Mouse (Mus musculus) heart, postnatal 0 days (tissue): ENCODE measurements at regions not wholly inside any gene's neighbourhood (a gene's known extent, or its start where the extent isn't known, plus 50 kb on each side); places are given as distances from the start of the nearest gene placed in this dataset.

Experiments used
- ATAC-seq: fragments of 200-750 bp; cut with Nextera tagmentation; 2 replicates; pipeline ENCODE4 v1.8.0; 2017; ENCODE audit warnings: low read depth, moderate number of reproducible peaks, moderate library complexity; ENCODE audit not compliant: insufficient read depth
- DNase-seq: peaks from one replicate; pipeline ENCODE4 v3.0.0-alpha.2; 2016; ENCODE audit warnings: low spot score
- H3K27ac ChIP-seq: fragments of 300-500 bp; sonication (generic); 2 replicates; pipeline ENCODE4 v1.5.1; 2014; ENCODE audit warnings: low read depth, mild to moderate bottlenecking
- H3K27me3 ChIP-seq: fragments of 300-500 bp; sonication (generic); 2 replicates; pipeline ENCODE4 v1.6.1; 2014; ENCODE audit warnings: low read length, mixed read lengths; ENCODE audit not compliant: control insufficient read depth, insufficient read depth
- H3K36me3 ChIP-seq: fragments of 300-500 bp; sonication (generic); replicated peaks from 2 replicates; pipeline ENCODE4 v1.6.1; 2014; ENCODE audit warnings: low read length, mixed read lengths; ENCODE audit not compliant: control insufficient read depth, insufficient read depth
- H3K4me1 ChIP-seq: fragments of 300-500 bp; sonication (generic); 2 replicates; pipeline ENCODE4 v1.6.1; 2014; ENCODE audit warnings: antibody characterized with exemption; ENCODE audit not compliant: control insufficient read depth, insufficient read depth
- H3K4me2 ChIP-seq: fragments of 300-500 bp; sonication (generic); 2 replicates; pipeline ENCODE4 v1.6.1; 2014; ENCODE audit warnings: low read depth, mild to moderate bottlenecking, low read length, moderate library complexity
- H3K4me3 ChIP-seq: fragments of 300-500 bp; sonication (generic); 2 replicates; pipeline ENCODE4 v1.5.1; 2014; ENCODE audit warnings: low read depth, low read length
- H3K9ac ChIP-seq: fragments of 300-500 bp; sonication (generic); replicated peaks from 2 replicates; pipeline ENCODE4 v1.6.1; 2014; ENCODE audit warnings: low read depth, low read length, mixed read lengths
- H3K9me3 ChIP-seq: fragments of 300-500 bp; sonication (generic); replicated peaks from 2 replicates; pipeline ENCODE4 v1.6.1; 2016; ENCODE audit warnings: low read length; ENCODE audit not compliant: control insufficient read depth
- CTCF ChIP-seq: IDR thresholded peaks from 2 replicates; pipeline ENCODE4 v1.5.1; 2016; ENCODE audit warnings: antibody characterized with exemption, control low read depth, low read depth
- EP300 ChIP-seq: IDR thresholded peaks from 2 replicates; pipeline ENCODE4 v1.6.1; 2016; ENCODE audit warnings: antibody characterized with exemption, low read depth
- WGBS: fragments of 180-500 bp; shearing (Covaris S2); extraction: QIAGEN DNeasy Blood & Tissue Kit; methylation state at CpG from one replicate; pipeline ENCODE4 v1.1.7; 2014; 5-methylcytosine and 5-hydroxymethylcytosine counted together

DNA sequence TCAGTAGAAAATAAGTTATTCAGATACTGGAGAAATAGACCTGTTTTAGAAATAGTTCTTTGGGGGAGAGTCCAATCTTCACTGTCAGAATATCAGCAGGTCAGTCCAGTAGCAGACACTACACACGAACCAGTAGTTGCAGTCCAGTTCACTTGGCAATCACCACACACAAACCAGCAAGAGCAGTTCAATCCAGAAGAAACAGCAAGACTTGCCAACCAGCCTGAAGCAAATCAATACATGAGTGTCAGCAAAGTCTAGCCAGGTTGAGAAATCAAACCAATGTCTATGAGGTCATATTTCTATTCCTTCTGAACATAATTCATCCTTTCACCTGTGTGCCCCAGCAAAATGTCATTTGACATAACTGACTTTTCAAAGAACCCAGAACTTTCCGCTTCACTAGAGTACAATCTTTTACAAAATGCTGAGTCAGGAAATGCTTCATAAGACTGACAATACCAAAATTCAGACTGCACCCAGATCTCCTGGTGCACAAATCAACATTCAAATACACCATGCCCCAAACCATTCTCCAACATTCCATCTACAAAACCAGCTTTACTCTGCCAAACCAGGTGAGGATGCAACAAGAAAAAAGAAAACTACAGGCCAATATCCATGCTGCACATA, 76.6 kb upstream of the Fhl2 start:
- Histone ChIP-seq H3K9ac (no peak overlapping the region), H3K27ac (no peak overlapping the region), H3K36me3 (no peaks in the 10 kb centered on the region), H3K27me3 (no peaks in the 10 kb centered on the region), H3K4me2 (no peak overlapping the region), H3K4me1 (no peaks in the 10 kb centered on the region), H3K9me3 (no peaks in the 10 kb centered on the region), H3K4me3 (no peak overlapping the region)
- WGBS: 72% methylated on average over 2 of the region's 2 CpGs
- no peak for DNase-seq
- no peak for TF ChIP-seq CTCF
- no peak for TF ChIP-seq EP300
- no peak for ATAC-seq

- Histone ChIP-seq H3K36me3 (no peaks in the 10 kb centered on the region), H3K9ac (no peak overlapping the region), H3K27me3 (no peaks in the 10 kb centered on the region), H3K27ac (no peak overlapping the region), H3K4me2 (no peak overlapping the region), H3K4me1 (no peaks in the 10 kb centered on the region), H3K9me3 (0 out of 2 replicates have a peak, but pooled peaks cover 8% of the 10 kb centered on the region), H3K4me3 (no peak overlapping the region)
- ATAC-seq: no peak
- 82% methylated on average over 8 of the region's 8 CpGs for WGBS
- DNase-seq: no peak
- TF ChIP-seq CTCF (no peak), EP300 (no peak)
Observed at GRCm38 (mm10) chr1:43291736-43292135, 95.0 kb upstream of the Fhl2 start.

DNA sequence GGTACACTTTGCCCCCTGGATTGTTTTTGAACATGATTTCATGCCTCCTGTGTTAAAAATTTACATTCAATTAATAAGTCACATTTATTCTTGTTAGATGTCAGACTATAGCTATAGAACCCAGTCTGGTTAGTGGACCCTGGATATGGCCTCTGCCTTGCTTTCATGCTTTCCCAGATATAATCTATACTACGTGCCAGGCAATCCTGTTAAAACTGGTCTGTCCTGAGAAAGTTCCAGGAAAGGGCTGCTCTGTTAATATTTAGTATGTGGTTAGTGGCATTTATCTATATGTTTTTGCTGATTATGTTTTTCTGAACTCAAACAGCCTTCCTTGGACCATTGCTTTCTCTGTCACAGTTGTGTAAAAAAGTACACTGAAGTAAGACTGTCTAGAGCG, 95.8 kb upstream of the Fhl2 start:
- Histone ChIP-seq H3K9ac (no peak overlapping the region), H3K27ac (no peak overlapping the region), H3K4me2 (no peak overlapping the region), H3K4me3 (no peak overlapping the region), H3K4me1 (no peaks in the 10 kb centered on the region), H3K9me3 (0 out of 2 replicates have a peak, but pooled peaks cover 8% of the 10 kb centered on the region), H3K27me3 (no peaks in the 10 kb centered on the region), H3K36me3 (no peaks in the 10 kb centered on the region)
- ATAC-seq (no peak), DNase-seq (no peak)
- TF ChIP-seq CTCF (no peak), EP300 (no peak)
- WGBS: 86% methylated on average over 2 of the region's 2 CpGs

DNA sequence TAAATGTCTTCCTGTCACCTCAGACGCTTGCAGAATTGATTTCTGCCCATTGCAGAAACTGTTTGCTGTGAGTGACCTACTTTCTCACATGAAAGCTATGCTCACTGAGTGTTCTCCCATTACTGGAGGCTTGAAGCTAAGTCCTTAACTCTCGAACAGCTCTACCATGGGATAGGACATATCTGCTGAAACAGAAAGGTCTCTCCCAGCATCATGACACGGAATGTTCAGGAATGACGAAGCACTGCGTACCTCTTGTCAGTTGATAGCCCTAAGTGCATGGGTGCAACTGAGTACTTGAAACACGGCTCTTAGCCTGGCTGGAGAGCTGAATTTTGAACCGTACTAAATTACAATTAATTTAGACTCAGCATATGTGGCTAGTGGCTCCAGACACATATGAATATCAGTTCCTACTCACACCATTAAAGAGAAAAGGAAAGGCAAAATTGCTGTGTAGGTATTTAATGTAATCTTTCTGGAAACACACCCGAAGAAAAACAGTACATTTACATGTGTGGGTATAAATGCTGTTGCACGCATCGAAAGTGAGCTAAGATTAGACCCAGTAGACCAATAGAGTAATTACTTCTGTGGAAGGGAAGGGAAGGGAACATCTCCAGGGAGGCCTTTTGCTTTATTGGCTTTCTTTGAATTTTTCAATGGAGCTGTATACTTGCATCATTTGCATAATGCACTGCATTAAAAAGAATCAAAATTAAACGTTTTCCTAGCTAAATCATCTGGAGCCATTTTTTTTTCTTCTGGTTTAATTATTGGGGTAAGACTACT, 97.6 kb upstream of the Fhl2 start:
- no peak overlapping the region for H3K9ac ChIP-seq
- no peaks in the 10 kb centered on the region for H3K36me3 ChIP-seq
- no peaks in the 10 kb centered on the region for H3K27me3 ChIP-seq
- ATAC-seq (no peak), DNase-seq (no peak)
- H3K4me3 ChIP-seq: no peak overlapping the region
- no peaks in the 10 kb centered on the region for H3K4me1 ChIP-seq
- H3K27ac ChIP-seq: no peak overlapping the region
- WGBS: 68% methylated on average over 11 of the region's 11 CpGs
- no peak overlapping the region for H3K4me2 ChIP-seq
- no peak for TF ChIP-seq CTCF
- TF ChIP-seq EP300: no peak
- H3K9me3 ChIP-seq: no peaks in the 10 kb centered on the region

DNA sequence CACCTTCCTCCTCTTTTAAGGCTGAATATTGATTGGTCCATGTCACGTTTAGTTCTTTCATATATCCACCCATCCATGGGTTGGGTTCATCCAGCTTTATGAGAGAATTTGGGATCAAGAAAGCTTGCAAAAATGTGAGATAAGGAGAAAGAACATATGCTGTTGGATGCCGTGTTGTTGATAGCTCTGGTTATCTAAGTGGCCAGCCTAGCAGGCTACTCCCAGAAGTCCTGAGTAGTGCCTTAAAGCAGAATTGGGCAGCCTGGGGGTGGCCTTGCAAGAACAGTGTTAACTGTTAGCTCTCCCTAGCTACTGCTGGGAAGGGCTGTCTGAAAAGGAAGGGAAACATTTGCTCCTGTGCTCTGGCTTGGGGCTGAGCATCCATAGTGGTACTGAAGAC, 100.8 kb upstream of the Fhl2 start:
- no peak for TF ChIP-seq CTCF
- no peak for TF ChIP-seq EP300
- WGBS: 53% methylated on average over 2 of the region's 2 CpGs

GRCm38 (mm10) chr1:43298746-43299145, 102.0 kb upstream of the Fhl2 start:
- DNase-seq (no peak), ATAC-seq (no peak)
- no peak overlapping the region for H3K27ac ChIP-seq
- H3K9ac ChIP-seq: no peak overlapping the region
- H3K4me2 ChIP-seq: no peak overlapping the region
- no peak overlapping the region for H3K4me3 ChIP-seq
- no peaks in the 10 kb centered on the region for H3K4me1 ChIP-seq
- H3K9me3 ChIP-seq: no peaks in the 10 kb centered on the region
- 85% methylated on average over 3 of the region's 3 CpGs for WGBS
- H3K36me3 ChIP-seq: no peaks in the 10 kb centered on the region
- TF ChIP-seq CTCF (no peak), EP300 (no peak)
- H3K27me3 ChIP-seq: no peaks in the 10 kb centered on the region

More for the DNA sequence above, 100.8 kb upstream of the Fhl2 start:
- no peaks in the 10 kb centered on the region for H3K27me3 ChIP-seq
- no peaks in the 10 kb centered on the region for H3K36me3 ChIP-seq
- no peak for DNase-seq
- no peak for ATAC-seq
- no peaks in the 10 kb centered on the region for H3K4me1 ChIP-seq
- no peak overlapping the region for H3K27ac ChIP-seq
- no peak overlapping the region for H3K9ac ChIP-seq
- H3K4me2 ChIP-seq: no peak overlapping the region
- H3K4me3 ChIP-seq: no peak overlapping the region
- no peaks in the 10 kb centered on the region for H3K9me3 ChIP-seq
